Mouse (Mus musculus) thymus, adult 2 months (tissue): Measurements from ENCODE around the gene Pde5a.

ENCODE experiments used
- CTCF ChIP-seq: fragments of 200-500 bp; IDR thresholded peaks from 2 replicates; pipeline ENCODE4 v1.5.1; 2012; ENCODE audit warnings: mild to moderate bottlenecking, control low read depth, low read length, moderate library complexity, borderline replicate concordance; ENCODE audit not compliant: control insufficient read depth, poor library complexity, insufficient read depth; ENCODE audit errors: extremely low read depth
- POLR2A ChIP-seq: fragments of 200-500 bp; IDR thresholded peaks from 2 replicates; pipeline ENCODE4 v1.6.1; 2012; ENCODE audit warnings: mild to moderate bottlenecking, low read length, control low read depth, moderate library complexity; ENCODE audit not compliant: control insufficient read depth, poor library complexity, insufficient read depth; ENCODE audit errors: extremely low read depth

DNA sequence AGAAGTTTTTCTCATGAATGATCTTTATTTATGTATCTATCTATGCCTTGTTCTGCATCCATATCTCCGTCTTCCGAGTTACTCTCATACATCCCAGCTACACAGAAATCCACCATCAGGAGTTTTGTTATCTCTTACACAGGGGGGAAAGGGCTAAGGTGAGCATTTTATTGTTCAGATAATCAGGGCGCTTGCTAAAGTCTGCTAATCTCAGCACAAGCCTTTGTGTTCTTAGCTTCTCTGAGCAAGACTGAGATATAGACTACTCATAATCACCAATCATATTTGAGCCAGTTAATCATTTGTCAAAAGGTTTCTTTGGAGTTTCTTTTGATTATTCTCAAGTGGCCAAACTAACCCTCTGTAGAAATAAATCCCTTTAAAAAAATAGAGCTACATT, 148.8 kb downstream of the Pde5a start:
- TF ChIP-seq CTCF, result no peak
- no peak for TF ChIP-seq POLR2A
